Mouse (Mus musculus): ENCODE results near the gene Fgr.

Fgr gene

DNA sequence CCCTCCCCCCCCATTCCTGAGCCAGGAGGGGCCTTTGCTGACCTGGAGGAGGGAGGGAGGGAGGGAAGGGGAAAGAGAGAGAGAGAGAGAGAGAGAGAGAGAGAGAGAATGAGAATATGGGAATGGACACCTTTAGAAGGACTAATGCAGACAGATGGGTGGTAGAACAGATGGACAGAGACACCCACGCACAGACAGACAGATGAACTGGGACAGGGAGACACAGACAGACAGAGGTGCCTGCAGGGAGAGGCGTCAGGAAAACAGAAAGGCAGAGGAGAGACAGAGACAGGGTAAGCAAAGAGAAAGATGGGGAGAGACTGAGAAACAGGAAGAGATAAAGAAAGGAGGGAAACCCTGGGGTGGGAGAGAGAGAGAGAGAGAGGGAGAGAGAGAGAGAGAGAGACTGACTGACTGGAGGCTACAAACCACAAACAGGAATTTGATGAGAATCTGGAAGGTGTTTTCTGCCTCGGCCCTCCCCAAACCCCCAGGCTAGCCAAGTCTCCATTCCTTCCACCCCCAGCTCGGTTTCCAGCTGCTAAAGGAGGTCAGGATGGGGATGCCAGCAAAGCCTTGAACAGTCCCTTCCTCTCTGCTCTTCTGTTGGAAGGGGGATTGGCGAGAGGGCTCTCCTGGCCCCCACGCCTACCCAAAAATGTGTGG is 43.8 kb downstream of the Fgr start:
- no peak for DNase-seq

- DNase-seq, result no peak
Observed at GRCm38 (mm10) chr4:133018263-133018798, 44.4 kb downstream of the Fgr start.

- DNase-seq, result no peak
Observed at GRCm38 (mm10) chr4:133020721-133021120, 46.8 kb downstream of the Fgr start.

DNA sequence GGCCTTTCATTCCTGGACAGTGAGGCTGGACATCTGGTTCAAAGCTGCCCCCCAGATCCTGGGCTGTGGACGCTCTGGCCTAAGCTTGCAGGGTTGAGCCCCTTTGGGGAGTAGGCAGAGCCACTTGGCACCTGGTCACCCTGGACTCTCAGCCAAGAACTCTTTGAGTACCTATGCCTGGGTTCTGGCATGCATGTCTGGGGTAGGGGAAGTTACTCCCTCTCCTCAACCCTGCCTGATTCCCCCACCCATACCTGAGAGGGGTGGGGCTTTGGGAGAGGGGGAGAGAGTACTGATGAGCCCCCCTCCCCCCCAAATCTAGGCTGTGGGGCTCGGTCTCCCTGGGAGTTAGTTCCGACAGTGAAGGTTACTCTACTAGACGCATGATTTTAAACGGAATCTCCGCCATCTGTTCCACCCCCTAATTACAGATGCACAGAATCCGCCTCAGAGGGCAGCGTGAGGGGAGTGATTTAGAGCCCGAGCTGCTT is 47.3 kb downstream of the Fgr start:
- no peak for DNase-seq

DNA sequence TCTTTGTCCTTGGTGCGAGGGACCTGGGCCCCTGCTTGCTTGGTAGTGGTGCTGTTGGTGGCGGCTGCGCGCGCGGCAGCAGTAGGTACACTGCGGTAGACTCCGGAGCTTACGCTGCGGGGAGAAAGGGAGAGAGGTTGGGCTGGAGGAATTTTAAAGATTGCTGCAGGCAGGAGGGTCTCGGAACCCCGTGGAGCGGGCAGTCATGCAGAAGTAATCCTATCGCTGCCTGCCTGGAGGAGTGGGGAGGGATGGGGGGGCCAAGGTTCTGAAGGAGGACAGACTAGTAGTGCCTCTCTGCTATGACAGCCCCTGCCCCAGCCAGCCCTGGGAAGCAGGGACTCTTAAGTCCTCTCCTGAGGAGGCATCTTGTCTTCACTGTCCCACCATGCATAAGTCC is 48.3 kb downstream of the Fgr start:
- DNase-seq, result no peak

DNA sequence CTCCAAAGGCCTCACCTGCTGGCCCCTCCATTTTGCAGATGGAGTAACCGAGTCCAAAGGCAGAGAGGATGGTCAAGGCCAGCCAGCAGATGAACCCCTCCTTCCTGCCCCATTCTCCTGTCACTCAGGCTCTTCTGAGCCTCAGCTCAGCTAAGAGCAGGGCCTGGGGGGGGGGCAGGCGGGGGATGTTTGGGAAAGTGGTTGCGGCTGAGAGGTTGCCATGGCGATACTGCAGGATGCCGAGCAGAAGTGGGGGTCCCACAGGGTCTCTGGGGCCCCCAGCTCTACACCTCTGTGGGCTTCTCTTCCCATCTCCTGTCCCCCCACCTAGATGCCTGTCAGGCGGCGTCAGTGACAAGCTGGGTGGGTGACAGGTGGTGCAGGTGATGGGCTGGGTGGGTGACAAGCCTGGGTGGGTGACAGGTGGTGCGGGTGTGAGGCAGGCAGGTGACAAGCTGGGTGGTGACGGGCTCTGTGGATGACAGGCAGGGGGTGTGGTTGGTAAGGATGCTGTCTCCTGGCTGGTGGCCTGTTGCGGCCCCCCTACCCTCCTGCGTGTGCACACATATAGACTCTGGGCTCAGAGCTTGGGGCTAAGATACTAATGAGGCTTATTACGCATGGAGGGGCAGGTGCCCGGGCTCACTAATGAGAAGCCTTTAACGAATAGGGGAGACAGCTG is 49.2 kb downstream of the Fgr start:
- no peak for DNase-seq

DNA sequence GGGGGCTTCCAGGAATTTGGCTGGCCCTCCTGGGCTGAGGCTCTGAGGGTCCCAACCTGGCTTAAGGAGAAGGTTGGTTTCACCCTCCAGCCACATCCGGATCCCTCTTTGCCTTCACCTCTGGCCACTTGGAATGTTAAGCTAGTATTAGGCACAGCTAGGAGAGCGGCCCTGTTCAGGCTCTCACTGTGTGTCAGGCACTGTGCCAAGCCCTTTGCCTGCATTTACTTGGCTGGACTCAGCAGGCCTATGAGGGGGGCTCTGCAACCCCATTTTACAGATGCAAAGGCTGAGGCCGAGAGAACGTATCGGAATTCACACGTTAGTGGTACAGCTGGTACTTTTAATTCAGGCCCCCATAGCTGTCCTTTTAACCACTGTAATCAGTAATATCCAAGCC is 49.7 kb downstream of the Fgr start:
- no peak for DNase-seq

DNA sequence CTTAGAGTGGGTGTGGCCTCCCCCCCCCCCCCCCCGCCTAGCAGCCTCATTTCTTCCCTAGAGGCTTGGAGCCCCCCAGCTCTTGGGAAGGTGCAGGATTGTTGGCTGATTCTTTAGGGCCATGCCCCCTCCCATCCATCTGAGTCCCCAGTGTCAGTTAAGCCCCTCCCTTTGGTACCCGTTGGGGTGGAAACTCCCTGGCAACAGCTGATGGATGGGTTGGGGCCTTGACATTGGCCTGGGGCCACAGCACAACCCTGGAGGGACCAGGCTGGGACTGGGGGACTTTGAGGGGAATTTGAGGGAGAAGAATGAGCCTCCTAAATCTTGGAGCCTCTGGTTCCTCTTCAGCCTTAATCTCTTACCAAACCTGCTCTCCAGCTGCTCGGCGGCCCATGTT is 50.5 kb downstream of the Fgr start:
- no peak for DNase-seq

DNA sequence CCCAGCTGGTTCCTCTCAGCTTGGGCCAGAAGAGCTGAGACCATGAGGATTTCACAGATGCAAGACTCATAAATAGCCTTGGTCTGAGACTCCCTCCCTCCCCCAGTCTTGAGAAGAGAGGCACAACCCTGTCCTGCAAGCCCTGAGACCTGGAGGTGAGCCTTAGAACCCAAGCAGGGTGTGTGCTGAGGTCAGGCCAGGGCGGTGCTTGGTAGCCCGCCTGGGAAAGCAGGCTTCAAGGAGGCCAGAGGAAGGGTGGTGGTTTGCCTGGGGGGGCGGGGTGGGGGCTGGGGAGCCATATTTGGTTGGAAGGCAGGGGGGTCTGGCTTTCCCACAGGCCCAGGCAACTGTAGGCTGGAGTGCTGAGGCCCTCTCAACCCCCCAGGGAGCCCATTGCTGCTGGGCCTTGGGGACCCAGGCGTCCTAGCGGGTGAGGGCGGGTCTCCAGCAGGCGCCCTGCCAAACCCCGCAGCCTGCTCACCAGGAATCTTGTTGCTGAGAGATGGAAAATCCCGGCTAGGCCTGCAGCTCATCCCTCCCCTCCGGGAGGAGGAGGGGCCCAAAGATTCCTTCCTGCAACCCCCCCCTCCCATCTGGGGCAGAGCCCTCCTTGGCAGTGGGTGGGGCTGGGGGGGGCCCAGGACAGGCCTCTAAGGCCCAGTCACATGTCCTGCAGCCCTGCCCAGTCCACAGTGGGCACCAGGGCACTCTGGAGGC is 51.2 kb downstream of the Fgr start:
- DNase-seq, result no peak

- DNase-seq, result no peak
Observed at GRCm38 (mm10) chr4:133026272-133026671, 52.4 kb downstream of the Fgr start.

DNA sequence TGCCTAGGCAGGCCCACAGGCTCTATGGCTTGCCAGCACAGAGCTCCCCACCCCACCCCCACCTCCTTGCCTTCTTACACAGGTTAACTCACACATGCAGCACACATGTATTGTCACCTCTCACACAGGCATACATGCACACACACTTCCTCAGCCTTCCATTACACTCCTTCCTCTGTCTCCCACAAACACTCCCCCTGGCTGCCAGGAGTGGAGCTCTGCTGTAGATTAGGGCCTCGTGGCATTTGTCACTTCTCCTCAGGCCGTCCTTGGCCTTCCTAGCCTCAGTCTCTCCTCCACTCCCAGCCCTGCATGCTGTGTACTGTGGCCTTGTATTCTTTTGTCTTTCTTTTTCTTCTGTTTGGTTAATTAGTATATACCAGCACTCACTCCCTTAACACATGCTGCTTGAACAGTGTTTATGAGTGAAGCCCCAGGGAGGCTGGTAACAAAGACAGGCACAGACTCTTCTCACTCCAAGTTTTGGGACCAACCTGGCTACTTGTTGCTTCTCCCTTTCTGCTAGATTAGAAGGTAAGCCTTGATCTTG is 53.0 kb downstream of the Fgr start:
- DNase-seq, result no peak

DNA sequence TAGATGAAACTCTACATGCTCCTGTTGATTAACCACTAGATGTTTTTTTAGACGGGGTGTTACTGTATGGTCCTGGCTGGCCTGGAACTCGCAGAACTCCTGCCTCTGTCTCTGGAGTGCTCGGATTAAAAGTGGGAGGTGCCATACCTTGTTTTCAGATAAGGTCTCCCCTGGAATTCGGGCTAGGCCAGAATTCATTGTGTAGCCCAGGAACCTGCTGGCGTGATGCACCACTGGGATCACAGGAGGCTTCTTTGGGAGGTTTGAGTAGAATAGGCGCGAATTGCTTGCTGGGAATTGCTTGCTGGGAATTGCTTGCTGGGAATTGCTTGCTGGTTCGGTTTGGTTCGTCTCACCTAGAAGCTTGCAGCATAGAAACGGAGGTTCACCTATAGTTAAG is 53.8 kb downstream of the Fgr start:
- no peak for DNase-seq

GRCm38 (mm10) chr4:133028193-133028592 is 54.3 kb downstream of the Fgr start:
- no peak for DNase-seq

- DNase-seq, result no peak
Observed at GRCm38 (mm10) chr4:133028875-133029274, 55.0 kb downstream of the Fgr start.

DNA sequence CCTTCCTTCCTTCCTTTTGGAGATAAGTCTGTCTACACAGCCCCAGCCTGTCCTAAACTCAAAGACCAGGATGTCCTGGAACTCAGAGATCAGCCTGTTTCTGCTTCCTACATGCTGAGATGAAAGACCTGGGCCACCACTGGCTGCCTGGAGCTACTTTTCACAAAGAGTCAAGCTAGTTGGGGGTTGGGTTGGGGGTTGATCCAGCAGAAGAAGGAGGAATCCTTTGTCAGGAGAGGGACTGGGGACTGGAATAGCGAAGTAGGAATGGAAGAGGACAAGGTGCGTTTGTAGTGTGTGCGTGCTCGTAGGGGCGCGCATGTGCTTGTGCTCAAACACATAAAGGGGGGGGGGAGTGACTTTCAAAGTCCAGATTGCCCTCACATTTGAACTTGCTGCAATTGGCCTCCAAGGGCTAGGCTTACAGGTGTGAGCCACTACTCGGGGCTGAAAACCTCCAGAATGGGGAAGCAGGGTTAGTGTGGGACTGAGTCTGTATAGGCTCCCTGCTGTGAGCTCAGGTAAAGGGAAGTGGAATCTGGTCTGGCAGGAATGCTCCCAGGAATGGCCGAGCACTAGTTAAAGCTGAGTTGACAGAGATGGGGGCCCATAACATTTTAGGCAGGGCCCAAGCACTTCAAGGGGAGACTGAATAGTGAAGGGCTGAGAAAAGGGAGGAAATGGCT is 58.7 kb downstream of the Fgr start:
- no peak for DNase-seq

DNA sequence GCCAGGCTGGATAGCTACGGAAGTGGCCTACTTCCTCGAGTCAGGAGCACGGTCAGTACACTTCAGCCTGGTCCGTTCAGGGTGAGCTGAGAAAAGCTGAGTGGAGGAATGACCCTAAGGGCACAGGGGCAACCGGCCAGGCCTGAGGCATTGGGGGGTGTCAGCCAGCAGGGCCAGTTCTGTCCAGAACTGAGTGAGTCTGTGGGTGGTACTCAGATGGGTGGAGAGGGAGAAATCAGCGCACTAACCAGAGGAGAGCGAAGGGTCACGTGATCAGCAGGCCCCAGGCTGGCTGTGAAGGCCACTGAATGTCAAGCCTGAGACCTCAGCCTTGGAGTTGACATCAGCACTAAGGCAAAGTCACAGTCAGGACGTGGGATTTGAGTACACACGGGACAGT is 60.6 kb downstream of the Fgr start:
- no peak for DNase-seq

GRCm38 (mm10) chr4:133035446-133035845 is 61.6 kb downstream of the Fgr start:
- no peak for DNase-seq

GRCm38 (mm10) chr4:133035946-133036345 is 62.1 kb downstream of the Fgr start:
- no peak for DNase-seq

DNA sequence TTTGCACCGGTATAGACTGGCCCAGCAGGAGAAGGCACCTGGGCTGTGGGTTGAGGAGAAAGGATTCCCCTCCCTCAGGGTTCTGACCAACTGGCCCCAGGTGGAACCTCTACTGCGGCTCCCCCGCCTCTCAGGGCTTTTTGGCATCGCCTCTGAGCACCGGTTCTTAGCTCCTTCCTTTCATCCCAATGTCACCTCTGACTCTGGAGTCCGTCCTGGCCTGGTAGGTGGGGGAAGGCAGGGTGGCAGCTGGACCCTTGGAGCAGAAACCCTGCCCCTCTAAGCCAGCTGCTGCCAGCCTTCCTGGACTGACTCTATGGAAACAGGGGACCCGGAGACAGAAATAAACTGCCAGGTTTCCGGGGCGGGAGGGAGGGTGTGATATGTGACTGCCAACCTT is 63.4 kb downstream of the Fgr start:
- DNase-seq, result no peak

DNA sequence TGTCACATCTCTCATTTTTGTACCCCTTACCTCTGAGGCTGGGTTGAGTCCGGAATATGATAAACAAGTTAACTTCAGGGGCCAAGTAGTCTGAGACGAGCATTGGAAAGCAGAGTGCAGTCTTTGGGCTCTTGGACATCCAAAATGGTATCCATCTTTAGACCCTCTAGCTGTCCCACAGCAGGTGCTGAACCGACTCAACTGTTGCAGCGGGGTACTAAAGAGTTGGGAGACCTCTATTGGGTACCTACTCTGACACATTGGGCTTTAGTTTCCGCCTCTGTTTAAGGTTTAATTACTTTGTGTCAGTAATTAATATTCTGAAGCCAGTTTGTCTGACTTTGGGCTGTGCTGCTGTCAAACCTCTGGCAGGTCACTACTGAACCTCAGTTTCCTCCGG is 63.9 kb downstream of the Fgr start:
- no peak for DNase-seq

GRCm38 (mm10) chr4:133038521-133039115 is 64.7 kb downstream of the Fgr start:
- DNase-seq, result no peak

- DNase-seq, result no peak
Observed at GRCm38 (mm10) chr4:133039116-133039819, 65.4 kb downstream of the Fgr start.

Measured in right cerebral cortex, postnatal 4 days (tissue).